Mouse (Mus musculus): ENCODE results near the gene Calhm3.

The Calhm3 gene

DNA sequence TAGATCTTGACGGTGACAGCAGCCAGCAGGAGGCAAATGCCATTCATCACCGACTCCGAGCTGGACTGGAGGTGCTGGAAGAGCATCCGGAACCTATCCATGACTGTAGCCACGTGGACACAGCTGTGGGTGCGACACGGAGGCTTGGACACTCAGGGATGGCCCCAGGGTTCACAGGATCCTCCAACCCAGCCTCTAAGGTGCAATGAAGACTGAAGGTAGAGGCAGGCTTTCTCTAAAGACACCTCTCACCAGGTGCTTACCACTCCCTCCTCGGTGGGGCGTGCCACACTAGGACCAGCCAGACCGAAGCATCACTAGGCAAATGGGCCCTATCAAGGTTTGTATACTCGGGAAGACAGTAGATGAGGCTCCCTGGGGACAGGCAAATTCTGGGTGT lies at the start of gene Calhm3:
TSS of gene Calhm3 (minus strand) at position 101 of the 400 bp plus-strand sequence.
- in situ Hi-C loops (cut with MboI; ENCODE audit: low pct_unique_long_range_greater_than_20kb in 1 of 2, low sequenced_read_pairs in 2 of 2, unreplicated experiment in 1 of 2): no loop called here

DNA sequence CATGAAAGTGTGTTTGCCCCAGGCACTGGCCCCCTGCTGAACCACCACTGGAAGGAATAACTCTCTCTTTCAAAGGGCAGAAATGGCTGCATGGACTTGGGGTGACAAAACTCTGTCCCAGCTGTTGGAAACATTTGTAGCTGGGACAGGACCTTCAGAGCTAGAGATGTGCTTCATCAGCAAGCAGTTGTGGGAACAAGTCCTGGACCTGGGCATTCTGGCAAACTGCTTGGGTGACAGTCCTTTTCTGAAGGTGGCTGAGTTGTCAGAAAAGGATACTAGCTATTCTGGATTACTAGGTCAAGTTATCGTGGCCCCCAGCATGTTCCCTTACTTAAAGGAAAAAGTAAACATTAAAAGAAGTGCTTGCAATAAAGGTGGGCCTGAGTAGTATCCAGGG lies 48.6 kb upstream of the Calhm3 start:
- in situ Hi-C loops (cut with MboI; ENCODE audit: low pct_unique_long_range_greater_than_20kb in 1 of 2, low sequenced_read_pairs in 2 of 2, unreplicated experiment in 1 of 2): no loop called here

DNA sequence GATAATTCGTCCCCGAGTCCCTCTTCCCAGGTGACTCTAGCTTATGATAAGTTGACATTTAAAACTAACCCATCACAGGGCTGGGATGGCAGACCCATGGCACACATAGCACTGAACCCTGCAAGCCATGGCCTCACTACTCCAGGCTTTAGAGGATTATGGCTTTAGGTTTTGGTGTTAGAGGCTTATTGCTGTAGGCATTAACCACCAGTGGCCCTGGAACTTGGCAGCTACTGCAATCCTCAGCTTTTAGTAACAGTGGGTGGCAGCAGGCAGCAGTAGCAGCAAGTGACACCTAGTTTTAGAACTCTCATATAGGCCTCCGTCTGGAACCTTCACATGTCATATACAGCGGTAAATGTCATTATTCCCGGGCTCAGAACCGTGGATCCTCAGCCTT lies 47.1 kb upstream of the Calhm3 start:
- in situ Hi-C loops (cut with MboI; ENCODE audit: low pct_unique_long_range_greater_than_20kb in 1 of 2, low sequenced_read_pairs in 2 of 2, unreplicated experiment in 1 of 2): no loop called here

DNA sequence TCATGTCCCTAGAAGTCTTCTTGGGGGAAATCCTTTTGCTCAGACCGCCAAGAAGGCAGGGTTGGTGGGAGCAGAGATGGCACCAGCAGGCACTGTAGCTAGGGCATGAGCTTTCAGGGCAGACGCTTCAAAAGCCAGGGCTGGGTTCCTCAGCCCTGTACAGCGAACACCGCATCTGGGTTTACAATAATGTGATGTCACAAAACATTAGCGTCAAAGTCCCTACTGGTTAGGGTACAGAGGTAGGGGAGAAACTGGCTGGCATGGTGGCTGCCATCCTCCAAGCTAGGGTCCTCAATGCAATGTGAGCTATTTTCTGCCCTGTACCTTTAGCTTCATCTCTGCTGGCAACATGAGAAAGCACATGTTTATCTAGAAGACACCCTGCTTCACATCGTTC lies 45.5 kb upstream of the Calhm3 start:
- in situ Hi-C loops (cut with MboI; ENCODE audit: low pct_unique_long_range_greater_than_20kb in 1 of 2, low sequenced_read_pairs in 2 of 2, unreplicated experiment in 1 of 2): no loop called here

DNA sequence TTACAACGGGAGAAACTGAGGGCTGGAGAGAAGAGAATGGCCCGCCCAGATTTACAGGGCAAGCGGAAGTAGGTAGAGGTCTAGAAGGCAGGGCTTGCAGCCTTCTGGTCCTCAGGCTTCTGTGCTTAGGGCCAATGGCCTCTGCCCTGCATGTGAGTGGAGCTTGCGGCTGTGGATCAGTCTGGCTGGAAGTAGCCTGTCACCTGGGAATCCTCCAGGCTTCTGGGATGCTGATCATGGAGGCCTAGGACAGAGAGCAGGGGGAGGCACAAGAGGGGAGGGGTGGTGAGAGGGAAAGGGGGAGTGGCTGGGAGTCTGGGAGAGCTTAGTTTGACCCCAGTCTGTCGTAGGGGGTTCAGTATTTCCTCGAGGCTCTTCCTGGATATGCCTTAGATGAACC lies 44.9 kb upstream of the Calhm3 start:
- in situ Hi-C loops (cut with MboI; ENCODE audit: low pct_unique_long_range_greater_than_20kb in 1 of 2, low sequenced_read_pairs in 2 of 2, unreplicated experiment in 1 of 2): no loop called here

DNA sequence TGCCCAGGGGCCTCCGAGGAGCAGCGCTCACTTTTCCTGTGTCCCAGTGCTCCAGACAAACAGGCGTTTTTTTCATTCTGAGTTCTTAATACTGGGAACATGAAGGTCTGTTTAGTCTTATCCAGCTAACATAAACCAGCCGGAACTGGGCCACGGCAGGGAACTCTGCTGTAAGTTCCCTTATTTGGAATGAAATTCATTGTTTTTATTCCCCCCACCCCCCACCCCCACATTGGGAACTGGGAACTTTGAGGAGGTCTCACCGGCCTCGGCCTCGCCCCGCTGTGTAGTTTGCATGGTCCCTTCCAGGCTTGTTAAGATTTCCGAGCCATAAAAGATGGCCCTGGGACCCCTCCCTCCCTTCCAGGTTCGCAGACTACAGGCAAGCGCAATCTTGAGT lies 44.4 kb upstream of the Calhm3 start:
- in situ Hi-C loops (cut with MboI; ENCODE audit: low pct_unique_long_range_greater_than_20kb in 1 of 2, low sequenced_read_pairs in 2 of 2, unreplicated experiment in 1 of 2): no loop called here

DNA sequence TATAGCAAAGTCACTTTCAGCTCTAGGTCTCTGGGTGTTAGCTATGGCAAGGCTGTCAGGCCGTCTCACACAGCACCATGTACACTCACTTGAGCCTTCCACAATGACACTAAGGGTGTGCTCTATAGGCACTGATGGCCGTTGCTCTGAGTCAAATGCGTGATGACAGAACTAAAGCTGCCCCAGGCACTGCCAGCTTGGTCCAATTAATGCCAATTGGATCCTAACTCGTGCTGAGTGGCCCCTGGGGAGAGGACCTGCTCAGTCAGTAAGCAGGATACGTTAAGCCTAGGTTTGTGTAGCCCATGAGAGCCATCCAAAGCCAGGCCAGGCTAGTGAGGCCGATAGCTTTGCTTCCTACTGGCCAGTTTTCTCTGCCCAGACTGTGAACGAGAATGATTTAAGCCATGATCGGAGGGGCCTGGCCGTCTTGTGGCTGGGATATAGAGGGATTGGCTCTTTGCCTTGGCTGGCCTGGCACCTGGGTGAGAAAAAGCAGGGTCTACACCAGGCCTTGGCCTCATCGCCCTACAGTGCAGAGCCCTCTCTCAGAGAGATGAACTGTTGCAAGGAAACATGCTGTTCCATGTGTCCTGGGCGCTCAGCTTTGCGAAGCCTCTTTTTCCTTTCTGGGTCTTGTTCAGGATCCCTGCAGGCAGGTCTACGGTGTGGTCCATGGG lies 41.2 kb upstream of the Calhm3 start:
- in situ Hi-C loops (cut with MboI; ENCODE audit: low pct_unique_long_range_greater_than_20kb in 1 of 2, low sequenced_read_pairs in 2 of 2, unreplicated experiment in 1 of 2): no loop called here

DNA sequence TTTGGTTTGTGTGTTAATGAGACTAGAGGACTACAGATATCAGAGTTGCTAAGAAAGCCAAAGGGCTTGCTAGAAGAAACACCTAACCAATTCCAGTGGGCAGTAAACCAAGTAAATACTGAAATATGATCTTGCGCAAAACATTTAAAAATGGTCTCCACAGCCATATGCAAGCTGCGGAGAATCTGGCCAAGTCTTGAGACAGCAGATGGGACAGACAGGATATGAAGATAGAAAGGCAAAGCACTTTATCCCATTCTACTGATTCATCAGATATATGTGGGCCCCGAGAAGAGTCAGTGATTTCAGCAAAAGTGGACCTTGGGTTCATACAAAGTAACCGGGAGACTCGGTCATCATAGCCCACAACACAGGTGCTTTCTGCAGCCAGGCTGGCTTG lies 34.6 kb upstream of the Calhm3 start:
- in situ Hi-C loops (cut with MboI; ENCODE audit: low pct_unique_long_range_greater_than_20kb in 1 of 2, low sequenced_read_pairs in 2 of 2, unreplicated experiment in 1 of 2): no loop called here

DNA sequence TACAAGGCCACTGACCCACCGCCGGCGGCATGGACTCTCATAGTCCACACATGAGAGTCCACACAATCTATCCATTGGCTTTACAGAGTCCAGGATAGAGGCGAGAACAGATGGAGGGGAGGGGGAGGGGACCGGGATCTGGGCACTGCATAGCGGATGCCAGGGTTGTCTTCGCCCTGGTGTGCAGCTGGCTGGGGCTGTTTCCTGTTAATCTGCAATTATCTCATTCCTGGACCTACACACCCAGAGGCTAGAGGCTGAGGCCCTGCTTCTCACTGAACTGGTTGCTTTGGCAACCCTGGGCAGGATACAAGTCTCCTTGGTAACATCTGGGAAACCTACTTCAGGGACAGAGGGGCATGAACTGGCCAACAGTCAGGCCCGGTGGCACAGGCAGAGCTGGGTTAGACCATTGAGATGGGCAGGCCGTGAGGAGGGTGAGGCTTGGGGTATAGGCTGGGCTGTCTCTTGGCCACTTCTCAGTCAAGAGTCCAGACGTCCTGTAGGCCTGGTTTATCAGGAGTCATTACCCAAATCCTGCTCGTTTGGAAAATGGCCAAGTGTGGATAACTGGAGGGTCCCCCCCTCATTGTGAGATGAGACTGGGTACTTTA lies 31.1 kb upstream of the Calhm3 start:
- in situ Hi-C loops (cut with MboI; ENCODE audit: low pct_unique_long_range_greater_than_20kb in 1 of 2, low sequenced_read_pairs in 2 of 2, unreplicated experiment in 1 of 2): no loop called here

DNA sequence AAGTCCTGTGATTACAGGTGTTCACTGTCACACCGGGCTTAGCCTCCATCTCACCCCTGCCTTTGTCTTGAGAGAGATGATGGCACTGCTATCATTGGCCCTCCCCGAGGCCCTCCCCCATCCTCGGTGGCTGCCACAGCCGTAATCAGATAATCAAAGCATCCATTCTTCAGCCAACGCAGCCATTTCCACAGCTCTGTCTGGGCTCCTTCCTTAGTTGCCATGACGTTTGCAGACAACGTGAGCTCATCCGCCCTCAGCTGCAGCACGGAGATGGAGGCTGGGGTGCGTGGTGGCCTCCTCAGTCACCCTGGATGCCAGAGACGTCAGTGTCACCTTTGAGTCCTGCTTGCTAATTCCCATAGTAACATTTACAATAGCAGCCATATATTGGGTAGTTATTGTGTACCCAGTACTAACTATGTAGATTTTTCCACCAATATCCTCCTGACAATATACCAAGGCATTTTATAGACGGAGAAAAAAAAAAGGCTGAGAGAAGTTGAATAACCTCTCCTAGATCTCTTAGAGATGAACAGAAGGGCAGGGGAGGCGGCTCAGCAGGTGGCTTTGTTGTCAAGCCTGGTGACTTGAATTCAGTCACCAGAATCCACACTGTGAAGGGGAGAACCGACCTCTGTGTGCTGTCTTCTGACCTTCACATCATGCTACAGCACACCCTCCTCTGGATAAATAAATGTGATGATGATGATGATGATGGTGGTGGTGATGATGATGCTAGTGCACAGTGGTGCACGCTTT lies 29.1 kb upstream of the Calhm3 start:
- in situ Hi-C loops (cut with MboI; ENCODE audit: low pct_unique_long_range_greater_than_20kb in 1 of 2, low sequenced_read_pairs in 2 of 2, unreplicated experiment in 1 of 2): no loop called here

DNA sequence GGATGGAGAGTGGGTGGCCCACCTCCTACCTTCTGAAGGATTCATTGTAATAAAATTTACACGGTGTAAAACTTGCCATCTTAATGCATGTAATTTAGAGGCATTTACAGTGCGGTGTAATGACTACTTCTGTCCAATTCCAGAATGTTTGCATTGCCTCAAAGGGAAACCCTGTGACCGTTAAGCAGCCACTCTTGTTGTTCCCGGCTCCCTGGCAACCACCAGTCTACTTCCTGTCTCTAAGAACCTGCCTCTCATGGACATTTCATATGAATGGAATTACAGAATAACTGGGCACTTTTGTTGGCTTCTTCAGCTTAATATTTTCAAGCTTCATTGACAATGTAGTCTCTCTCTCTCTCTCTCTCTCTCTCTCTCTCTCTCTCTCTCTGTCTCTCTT lies 27.2 kb upstream of the Calhm3 start:
- in situ Hi-C loops (cut with MboI; ENCODE audit: low pct_unique_long_range_greater_than_20kb in 1 of 2, low sequenced_read_pairs in 2 of 2, unreplicated experiment in 1 of 2): no loop called here

DNA sequence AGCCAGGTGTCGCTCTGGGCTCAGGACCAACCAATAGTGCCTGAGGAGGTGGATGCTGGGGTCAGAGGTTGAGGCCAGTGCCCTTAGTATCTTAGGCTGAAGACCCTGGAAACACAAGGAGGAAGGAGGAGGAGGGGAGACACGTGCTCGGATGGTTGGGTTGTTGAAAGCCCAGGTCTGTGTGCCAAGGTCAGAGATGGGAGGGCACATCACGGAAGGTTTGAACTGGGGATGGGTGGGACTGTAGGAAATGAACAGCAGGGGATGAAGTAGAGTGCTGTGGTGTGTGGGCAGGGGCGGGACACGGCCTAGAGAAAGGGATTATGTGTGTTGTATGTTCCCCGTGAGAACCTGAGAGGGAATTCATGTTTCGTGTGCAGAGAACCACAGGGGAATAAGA lies 26.7 kb upstream of the Calhm3 start:
- in situ Hi-C loops (cut with MboI; ENCODE audit: low pct_unique_long_range_greater_than_20kb in 1 of 2, low sequenced_read_pairs in 2 of 2, unreplicated experiment in 1 of 2): no loop called here

DNA sequence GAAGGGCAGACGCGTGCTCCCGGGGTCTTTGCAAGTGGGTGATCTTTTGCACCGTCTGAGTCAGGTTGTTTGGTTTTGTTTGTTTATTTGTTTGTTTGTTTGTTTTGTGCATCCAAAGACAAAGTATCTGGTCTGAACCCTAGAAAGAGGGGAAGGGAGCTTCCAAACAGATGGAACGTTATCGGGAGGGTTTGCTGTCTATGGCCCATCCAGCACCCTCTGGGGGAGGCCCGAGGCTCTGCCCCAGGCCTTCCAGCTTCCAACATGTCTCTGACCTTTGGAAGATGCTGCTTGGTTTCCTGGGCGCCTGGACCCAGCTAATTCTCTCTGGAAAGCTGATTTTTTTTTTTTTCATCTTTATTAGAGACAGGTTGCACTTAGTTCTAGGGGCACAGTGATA lies 22.4 kb upstream of the Calhm3 start:
- in situ Hi-C loops (cut with MboI; ENCODE audit: low pct_unique_long_range_greater_than_20kb in 1 of 2, low sequenced_read_pairs in 2 of 2, unreplicated experiment in 1 of 2): no loop called here

DNA sequence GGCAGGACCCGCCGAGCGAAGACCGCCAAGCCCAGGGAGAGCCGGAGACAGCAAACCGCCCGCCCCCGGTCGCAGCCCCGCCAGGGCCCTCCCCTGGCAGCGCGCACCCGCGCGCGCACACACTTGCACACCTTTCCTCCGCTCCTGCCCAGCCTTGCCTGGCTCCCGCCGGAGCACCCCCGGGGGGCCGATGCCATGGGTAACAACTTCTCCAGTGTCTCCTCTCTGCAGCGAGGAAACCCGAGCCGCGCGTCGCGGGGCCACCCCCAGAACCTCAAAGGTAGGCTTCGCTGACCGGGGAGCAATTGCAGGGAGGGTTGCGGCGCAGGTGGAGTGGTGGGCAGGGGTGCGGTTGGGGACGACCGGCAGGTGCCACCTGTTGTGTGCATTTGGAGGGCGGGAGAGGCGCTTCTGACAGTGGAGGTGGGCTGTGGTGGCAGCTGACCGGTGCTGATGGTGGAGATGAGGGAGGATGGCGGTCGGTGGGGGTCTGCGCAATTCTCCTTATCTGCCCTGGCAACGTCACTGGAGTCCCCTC lies 21.8 kb upstream of the Calhm3 start:
- in situ Hi-C loops (cut with MboI; ENCODE audit: low pct_unique_long_range_greater_than_20kb in 1 of 2, low sequenced_read_pairs in 2 of 2, unreplicated experiment in 1 of 2): loop anchor here in 1 of 2 experiments (10.0 kb wide), 1 partner anchor 155 kb away; no protein-coding TSS in a partner anchor

DNA sequence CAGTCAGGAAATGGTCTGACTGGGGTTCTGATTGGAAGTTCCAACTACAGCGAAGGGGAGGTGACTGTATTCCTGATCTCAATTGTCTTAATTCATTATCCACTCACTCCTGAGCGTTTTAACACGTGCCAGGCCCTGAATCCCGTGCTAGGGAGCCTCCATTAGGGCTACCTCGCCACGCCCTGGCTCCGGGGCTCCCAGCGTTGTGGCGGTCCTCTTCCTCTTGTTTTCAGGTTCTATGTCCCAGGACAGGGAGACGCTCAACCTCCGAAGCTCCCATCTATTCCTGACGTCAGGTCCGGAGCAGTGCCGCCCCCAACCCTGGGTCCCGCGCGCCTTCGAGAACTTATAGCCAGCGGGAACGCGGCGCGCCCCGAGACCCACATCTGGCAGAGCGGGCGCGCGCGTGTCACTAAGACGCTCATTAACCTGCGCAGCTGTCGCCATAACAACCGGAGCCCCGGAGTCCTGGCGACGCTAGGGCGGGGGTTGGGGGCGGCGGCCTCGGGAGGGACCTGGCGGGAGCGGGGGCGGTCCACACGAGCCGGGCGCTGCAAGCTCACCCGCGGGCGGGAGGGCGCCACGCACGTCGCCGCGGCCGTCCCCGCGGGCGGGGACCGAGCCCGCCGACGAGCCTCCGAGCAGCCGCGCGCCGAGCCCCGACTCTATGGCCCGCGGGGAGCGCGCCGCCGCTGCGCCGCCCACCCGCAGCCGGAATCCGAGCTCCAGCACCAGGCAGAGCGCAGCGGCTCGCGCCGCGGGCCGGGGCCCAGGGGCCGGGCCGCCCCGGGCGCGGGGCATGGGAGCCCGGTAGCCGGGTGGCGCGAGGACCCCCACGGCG lies 21.1 kb upstream of the Calhm3 start, which contains the start of gene Neurl1a:
TSS of gene Neurl1a (plus strand) at position 390 of the 841 bp plus-strand sequence.
- in situ Hi-C loops (cut with MboI; ENCODE audit: low pct_unique_long_range_greater_than_20kb in 1 of 2, low sequenced_read_pairs in 2 of 2, unreplicated experiment in 1 of 2): loop anchor here in 1 of 2 experiments (10.0 kb wide), 1 partner anchor 156 kb away; no protein-coding TSS in a partner anchor

DNA sequence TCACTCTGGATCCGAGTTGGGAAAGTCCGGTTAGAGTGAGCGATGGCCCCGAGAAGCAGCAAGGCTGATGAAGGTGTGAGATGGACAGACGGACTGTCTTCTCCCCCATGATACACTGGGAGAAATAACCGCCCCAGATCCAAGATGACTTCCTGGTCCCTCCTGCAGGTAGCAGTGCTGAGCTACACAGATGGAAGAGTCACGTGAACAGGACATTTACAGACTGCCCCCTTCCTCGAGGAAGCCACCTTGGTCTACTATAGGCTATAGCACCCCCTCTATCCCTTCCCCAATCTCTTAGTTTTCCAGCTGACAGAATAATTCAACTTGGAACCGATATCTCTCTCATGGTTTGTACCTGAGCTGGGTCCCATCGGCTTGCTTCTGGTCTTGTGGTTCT lies 20.4 kb upstream of the Calhm3 start:
- in situ Hi-C loops (cut with MboI; ENCODE audit: low pct_unique_long_range_greater_than_20kb in 1 of 2, low sequenced_read_pairs in 2 of 2, unreplicated experiment in 1 of 2): loop anchor here in 1 of 2 experiments (10.0 kb wide), 1 partner anchor 157 kb away; no protein-coding TSS in a partner anchor

DNA sequence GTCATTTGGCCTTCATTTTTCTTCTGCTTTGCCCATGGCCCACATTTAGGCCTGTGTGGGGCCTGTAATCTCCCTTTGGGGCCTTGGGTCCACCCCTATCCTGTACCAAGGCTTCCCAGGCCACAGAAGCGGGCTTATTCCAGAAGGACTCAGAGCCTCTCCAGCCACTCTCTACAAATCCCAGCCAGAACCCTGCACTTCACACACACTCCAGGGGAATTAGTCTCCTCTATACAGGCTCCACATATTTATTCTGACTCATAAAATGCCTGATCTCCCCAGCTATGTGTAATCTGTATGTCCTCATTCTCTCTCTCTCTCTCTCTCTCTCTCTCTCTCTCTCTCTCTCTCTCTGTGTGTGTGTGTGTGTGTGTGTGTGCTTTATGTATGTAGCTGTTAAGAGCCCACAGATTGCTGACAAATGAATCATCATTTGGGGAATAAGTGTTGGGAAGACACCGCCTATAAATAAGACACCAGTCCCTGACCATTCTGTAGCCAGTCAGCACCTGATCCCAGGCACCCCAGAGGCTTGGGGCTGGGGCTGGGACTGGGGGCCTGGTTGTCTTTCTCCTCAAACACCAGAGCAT lies 19.4 kb upstream of the Calhm3 start:
- in situ Hi-C loops (cut with MboI; ENCODE audit: low pct_unique_long_range_greater_than_20kb in 1 of 2, low sequenced_read_pairs in 2 of 2, unreplicated experiment in 1 of 2): loop anchor here in 1 of 2 experiments (10.0 kb wide), 1 partner anchor 158 kb away; no protein-coding TSS in a partner anchor

DNA sequence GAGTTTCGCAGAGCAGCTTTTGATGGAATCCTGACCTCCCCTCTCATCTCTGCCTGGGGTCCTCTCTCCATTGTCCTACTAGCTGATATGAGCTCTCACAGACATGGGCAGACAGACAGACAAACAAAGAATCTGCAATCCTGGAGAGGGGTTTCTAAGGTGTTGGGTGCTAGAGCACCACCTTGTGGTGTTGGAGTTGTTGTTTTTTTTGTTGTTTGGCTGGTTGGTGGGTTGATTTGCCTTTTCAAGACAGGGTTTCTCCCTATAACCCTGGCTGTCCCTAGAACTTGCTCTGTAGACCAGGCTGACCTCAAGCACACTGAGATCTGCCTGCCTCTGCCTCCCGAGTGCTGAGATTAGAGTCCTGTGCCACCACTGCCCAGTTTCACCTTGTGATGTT lies 17.9 kb upstream of the Calhm3 start:
- in situ Hi-C loops (cut with MboI; ENCODE audit: low pct_unique_long_range_greater_than_20kb in 1 of 2, low sequenced_read_pairs in 2 of 2, unreplicated experiment in 1 of 2): loop anchor here in 1 of 2 experiments (10.0 kb wide), 1 partner anchor 159 kb away; no protein-coding TSS in a partner anchor
